Mouse (Mus musculus) Patski (cell line): ENCODE results near the gene Gm21976. TPM values are rescaled to one million over a fixed set of nuclear protein-coding genes. Genes with fewer than 3 reads are reported as not detected.

Experiments
- ATAC-seq: fragments of 100-300 bp; one replicate; pipeline ENCODE4 v1.8.0; 2021
- CTCF ChIA-PET: fragments of 350-600 bp; sonication (Branson Sonifier 250); formaldehyde crosslinking; loops from one replicate; lab custom pipeline; 2022; ENCODE audit warnings: inconsistent platforms; lab: Charles Lee
- POLR2A ChIA-PET: fragments of 350-600 bp; sonication (Branson Sonifier 250); formaldehyde crosslinking; loops from one replicate; lab custom pipeline; 2022; ENCODE audit warnings: antibody characterized with exemption, inconsistent platforms; lab: Charles Lee
- DNase-seq: peaks from one replicate; pipeline ENCODE4 v3.0.0-alpha.2; 2011; ENCODE audit warnings: low read depth, low spot score
- H3K27me3 ChIP-seq: fragments of 371-371 bp; one replicate; pipeline ENCODE4 v1.5.1; 2021
- CTCF ChIP-seq: fragments of 100-300 bp; IDR thresholded peaks from one replicate; pipeline ENCODE4 v1.5.1; 2021
- in situ Hi-C: fragments of 300-500 bp; cut with MboI; formaldehyde crosslinking; loops from 3 replicates; pipeline ENCODE4 v1.11.1; 2018; ENCODE audit warnings: low pct_unique_long_range_greater_than_20kb, mixed read lengths
- polyA plus RNA-seq: library from polyadenylated mRNA; unstranded; gene quantifications from one replicate; pipeline ENCODE4 v1.2.3, GENCODE M21; 2021

The Gm21976 gene
- polyA plus RNA-seq, 1 experiment from 2014 or later = not detected

DNA sequence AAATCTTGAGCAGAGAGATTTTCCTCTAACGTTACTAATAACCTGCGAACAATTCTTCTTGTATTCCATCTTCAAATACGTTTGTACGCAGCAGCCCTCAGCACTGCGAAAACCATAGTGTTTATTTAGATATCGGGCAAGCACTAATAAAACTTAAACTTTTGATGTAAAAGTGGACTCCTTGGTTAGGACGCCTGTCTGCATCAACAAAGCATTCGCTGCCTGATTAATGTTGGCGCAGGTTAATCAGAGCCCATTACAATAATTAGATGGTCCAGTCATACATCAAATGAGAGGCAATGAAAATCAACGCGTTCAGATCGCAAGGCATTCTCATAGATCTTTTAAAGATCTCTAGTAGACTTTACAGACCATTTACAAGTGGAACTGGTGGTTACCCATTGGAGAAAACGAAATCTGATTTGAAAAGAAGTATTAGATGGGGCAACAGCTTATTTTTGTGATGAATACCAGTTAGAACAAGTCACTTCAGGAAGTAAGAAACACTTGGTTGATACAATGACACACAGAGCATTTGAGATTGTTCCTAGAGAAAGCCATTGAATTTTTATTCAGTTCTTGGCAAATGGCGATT, 72.8 kb downstream of the Gm21976 start:
- no peak for TF ChIP-seq CTCF
- ChIA-PET POLR2A (no interaction called here), CTCF (no interaction called here)
- no peaks in the 10 kb centered on the region for H3K27me3 ChIP-seq
- ATAC-seq (no peak), DNase-seq (no peak)
- in situ Hi-C loops = loop anchor here (10.0 kb wide), 1 partner anchor 142 kb away; the partner anchor contains the start of gene Gm10320

DNA sequence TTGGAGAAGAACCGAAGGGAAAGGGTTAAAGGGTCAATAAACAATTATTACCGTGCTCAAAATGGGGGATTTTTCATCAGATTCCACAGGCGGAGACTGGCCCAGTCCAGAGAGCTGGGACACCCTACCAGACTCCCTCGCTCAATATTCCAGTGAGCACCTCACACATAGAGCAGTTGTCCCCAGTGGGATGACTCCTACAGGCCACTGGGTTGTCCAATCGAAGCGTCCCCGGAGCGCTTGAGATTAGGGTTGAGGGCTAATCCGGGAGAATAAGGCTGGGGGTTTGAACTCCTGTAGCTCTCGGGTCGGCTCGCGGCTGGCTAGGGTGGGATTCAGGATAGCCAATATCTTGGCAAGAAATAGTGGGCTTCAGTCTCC, 74.0 kb downstream of the Gm21976 start:
- DNase-seq (no peak), ATAC-seq (no peak)
- in situ Hi-C loops = loop anchor here (10.0 kb wide), 1 partner anchor 141 kb away; the partner anchor contains the start of gene Gm10320
- H3K27me3 ChIP-seq = no peaks in the 10 kb centered on the region
- ChIA-PET POLR2A (interaction anchor here (0.6 to 2.2 kb wide), 3 partner anchors 118 to 181 kb away, joined by 3 to 6 read pairs (median 4); no protein-coding TSS in a partner anchor), CTCF (no interaction called here)
- no peak for TF ChIP-seq CTCF

DNA sequence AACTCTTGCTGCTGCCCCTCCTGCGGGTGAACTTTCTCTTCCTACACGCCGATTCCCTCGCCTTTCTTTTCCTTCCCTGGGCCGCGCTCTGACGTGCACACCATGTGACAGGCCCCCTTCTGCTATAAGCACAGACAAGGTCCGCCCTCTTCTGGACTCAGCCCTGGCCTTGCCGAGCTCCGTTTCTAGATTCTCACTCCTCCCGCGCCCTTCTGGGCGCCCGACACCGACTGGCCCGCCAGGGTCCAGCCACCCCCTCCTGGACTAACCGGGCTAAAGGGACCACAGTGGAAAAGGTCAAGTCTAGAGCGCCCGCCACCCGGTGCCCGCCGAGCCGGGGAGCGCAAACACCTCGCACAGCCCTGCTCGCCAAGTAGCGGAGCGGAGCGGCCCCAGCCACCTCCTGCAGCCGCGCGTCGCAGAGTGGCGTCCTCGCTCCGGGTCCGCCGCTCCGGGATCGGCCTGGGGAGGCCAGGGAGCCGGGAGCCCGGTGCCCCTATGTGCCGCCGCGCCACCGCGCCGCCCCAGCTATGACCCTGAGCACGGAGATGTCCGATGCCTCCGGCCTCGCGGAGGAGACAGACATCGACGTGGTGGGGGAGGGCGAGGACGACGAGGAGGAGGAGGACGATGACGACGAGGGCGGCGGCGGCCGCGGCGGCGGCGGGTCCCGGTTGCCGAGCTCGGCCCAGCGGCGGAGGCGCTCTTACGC, 74.6 kb downstream of the Gm21976 start, which contains the start of gene Foxd1:
Gene Foxd1 (plus strand): TSS at position 153 of the 712 bp plus-strand sequence.
- no peak for TF ChIP-seq CTCF
- in situ Hi-C loops = loop anchor here (10.0 kb wide), 1 partner anchor 141 kb away; the partner anchor contains the start of gene Gm10320
- no peaks in the 10 kb centered on the region for H3K27me3 ChIP-seq
- CTCF ChIA-PET = no interaction called here
- DNase-seq (peak; percentile 62), ATAC-seq (peak; percentile 61)
- POLR2A ChIA-PET = interaction anchor here (1.1 to 2.2 kb wide), 3 partner anchors 37 to 180 kb away, joined by 3 to 6 read pairs (median 4); no protein-coding TSS in a partner anchor

DNA sequence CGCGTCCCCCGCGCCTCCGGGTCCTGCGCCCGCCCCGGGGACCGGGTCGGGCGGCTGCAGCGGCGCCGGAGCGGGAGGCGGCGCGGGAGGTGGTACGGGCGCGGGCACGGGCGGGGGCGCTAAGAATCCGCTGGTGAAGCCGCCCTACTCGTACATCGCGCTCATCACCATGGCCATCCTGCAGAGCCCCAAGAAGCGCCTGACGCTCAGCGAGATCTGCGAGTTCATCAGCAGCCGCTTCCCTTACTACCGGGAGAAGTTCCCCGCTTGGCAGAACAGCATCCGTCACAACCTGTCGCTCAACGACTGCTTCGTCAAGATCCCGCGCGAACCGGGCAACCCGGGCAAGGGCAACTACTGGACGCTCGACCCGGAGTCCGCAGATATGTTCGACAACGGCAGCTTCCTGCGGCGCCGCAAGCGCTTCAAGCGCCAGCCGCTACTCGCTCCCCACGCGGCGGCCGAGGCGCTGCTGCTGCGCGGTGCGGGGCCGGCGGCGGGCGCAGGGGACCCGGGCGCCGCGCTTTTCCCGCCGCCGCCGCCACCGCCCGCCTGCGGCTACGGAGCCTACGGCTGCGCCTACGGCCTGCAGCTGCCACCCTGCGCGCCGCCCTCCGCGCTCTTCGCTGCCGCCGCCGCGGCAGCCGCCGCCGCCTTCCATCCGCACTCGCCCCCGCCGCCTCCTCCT, 75.3 kb downstream of the Gm21976 start:
- ATAC-seq (peak; percentile 38), DNase-seq (no peak)
- in situ Hi-C loops = loop anchor here (10.0 kb wide), 1 partner anchor 140 kb away; the partner anchor contains the start of gene Gm10320
- CTCF ChIA-PET = no interaction called here
- H3K27me3 ChIP-seq = no peaks in the 10 kb centered on the region
- no peak for TF ChIP-seq CTCF
- POLR2A ChIA-PET = interaction anchor here (1.1 to 2.2 kb wide), 3 partner anchors 36 to 141 kb away, joined by 3 to 6 read pairs (median 3); partner anchors contain the start of gene Btf3

DNA sequence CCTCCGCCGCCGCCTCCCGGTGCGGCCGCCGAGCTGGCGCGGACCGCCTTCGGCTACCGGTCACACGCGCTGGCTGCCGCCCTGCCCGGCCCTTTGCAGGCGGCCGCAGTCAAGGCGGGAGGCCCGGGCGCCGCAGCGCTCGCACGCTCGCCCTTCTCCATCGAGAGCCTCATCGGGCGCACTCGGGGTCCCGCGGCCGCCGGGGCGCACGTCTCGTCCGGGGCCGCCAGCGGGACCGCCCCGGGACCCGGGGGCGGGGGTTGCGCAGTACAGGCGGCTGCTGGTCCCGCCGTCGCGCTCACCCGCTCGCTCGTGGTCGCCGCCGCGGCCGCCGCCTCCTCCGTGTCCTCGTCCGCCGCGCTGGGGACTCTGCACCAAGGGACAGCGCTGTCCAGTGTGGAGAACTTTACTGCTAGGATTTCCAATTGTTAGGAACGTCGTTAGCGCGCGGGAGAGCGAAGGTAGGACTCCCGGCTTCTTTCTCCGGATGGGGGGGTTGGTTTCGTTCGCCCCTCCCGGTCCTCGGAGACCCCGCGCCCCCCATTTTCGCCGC, 75.9 kb downstream of the Gm21976 start:
- ChIA-PET CTCF (no interaction called here), POLR2A (interaction anchor here (0.7 to 2.2 kb wide), 5 partner anchors 20 to 179 kb away, joined by 3 to 6 read pairs (median 3); partner anchors contain the start of gene Btf3)
- H3K27me3 ChIP-seq = no peaks in the 10 kb centered on the region
- no peak for TF ChIP-seq CTCF
- no peak for ATAC-seq
- in situ Hi-C loops = loop anchor here (10.0 kb wide), 1 partner anchor 139 kb away; the partner anchor contains the start of gene Gm10320
- no peak for DNase-seq

DNA sequence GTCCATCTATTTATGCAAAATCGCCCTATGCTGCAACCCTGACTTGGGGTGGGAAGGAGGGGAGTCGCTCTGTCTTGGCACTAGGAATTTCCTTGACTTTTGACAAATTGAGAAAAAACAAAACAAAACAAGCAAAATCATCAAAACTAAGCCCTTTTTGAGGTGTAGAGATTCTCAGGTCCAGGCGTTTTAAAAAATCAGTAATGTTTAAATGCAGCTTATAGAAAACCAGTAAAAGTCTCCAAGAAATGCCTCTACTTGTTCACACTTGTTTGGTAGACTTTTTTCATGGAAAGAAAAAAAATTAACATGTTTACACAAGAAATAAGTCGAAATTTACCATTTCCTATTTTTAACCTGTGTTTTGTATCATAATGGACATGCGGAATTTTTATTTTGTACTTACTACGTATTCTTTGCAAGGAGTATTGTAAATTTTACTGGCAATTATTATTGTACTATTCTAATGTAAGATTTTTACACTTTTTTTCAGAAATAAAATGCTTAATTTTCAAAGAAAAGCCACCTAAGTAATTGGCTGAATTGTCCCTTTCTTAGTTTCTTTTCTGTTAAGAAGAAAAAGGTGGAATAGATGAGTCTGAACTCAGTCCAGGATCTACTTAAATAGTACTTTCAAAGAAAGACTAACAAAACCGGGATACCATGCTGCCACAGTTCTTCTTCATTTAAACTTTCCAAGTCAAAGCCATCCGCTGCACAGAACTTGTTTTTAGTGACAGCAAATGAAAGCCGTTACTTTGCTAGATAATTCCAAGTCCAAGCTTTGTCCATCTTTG, 76.7 kb downstream of the Gm21976 start:
- no peak for TF ChIP-seq CTCF
- ATAC-seq (no peak), DNase-seq (no peak)
- CTCF ChIA-PET = interaction anchor here (1.1 kb wide), 1 partner anchor 12 kb away, joined by 3 read pairs; no protein-coding TSS in a partner anchor
- in situ Hi-C loops = loop anchor here (10.0 kb wide), 1 partner anchor 138 kb away; the partner anchor contains the start of gene Gm10320
- H3K27me3 ChIP-seq = no peaks in the 10 kb centered on the region
- POLR2A ChIA-PET = interaction anchor here (0.7 to 1.2 kb wide), 4 partner anchors 19 to 178 kb away, joined by 3 to 4 read pairs (median 3); partner anchors contain the start of gene Btf3

Other genes with a start within 250 kb of the Gm21976 start
- gene Arhgef28, start 73.4 kb upstream of the Gm21976 start, polyA plus RNA-seq = 79.0 TPM
- gene Utp15, start 16.8 kb upstream of the Gm21976 start, polyA plus RNA-seq = 14.7 TPM
- gene Ankra2, start 16.8 kb upstream of the Gm21976 start, polyA plus RNA-seq = 25.6 TPM
- gene Btf3, start 37.1 kb downstream of the Gm21976 start, polyA plus RNA-seq = 751 TPM
- 15.1 TPM for gene Foxd1, start 74.4 kb downstream of the Gm21976 start, polyA plus RNA-seq
- gene Gm10320, start 212.1 kb downstream of the Gm21976 start, polyA plus RNA-seq = 61.3 TPM